Mouse (Mus musculus): ENCODE measurements at regions not wholly inside any gene's neighbourhood (a gene's known extent, or its start where the extent isn't known, plus 50 kb on each side); places are given as distances from the start of the nearest gene placed in this dataset.

GRCm38 (mm10) chr8:12223376-12223775, 55.2 kb upstream of the A230072I06Rik start:
- DNase-seq (ENCODE audit: low spot score in 2 of 2) = no peak

Measured in gastrocnemius, adult 8-10 months (tissue).